Mouse (Mus musculus): ENCODE results near the gene Tdrd7. TPM values are rescaled to one million over a fixed set of nuclear protein-coding genes. Genes with fewer than 3 reads are reported as not detected.

Gene Tdrd7
- polyA plus RNA-seq, 1 experiment from 2014 or later, result 24.7 TPM

DNA sequence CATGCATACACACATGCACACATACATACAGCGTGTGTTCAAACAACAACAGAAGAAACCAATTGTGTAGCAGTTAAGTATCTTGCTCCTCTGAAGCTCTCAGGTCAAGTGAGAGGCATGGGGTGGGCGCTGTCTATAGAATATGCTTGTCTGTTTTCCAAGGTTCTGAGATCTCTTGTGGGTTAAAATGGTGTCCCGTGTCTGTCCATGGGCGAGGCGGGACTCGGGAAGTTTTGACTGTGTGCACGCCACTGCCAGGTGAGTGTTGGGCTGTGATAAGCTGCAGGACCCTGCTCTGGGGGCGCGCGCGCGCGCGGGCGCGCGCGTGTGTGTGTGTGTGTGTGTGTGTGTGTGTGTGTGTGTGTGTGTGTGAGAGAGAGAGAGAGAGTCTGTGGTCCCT is 13.3 kb upstream of the Tdrd7 start:
- H3K4me1 ChIP-seq (ENCODE audit: control insufficient read depth, insufficient read depth, low read length), result no peaks in the 10 kb centered on the region
- H3K27ac ChIP-seq (replicated peaks; ENCODE audit: low read depth, low read length), result no peak overlapping the region
- no peak overlapping the region for H3K4me3 ChIP-seq (replicated peaks; ENCODE audit: low read depth, low read length)
- no peak overlapping the region for H3K4me2 ChIP-seq (ENCODE audit: low read length)
- H3K27me3 ChIP-seq (ENCODE audit: control insufficient read depth, insufficient read depth, low read length), result no peaks in the 10 kb centered on the region
- WGBS, result 98% methylated on average over 18 of the region's 18 CpGs
- no peaks in the 10 kb centered on the region for H3K36me3 ChIP-seq (ENCODE audit: control insufficient read depth, insufficient read depth, low read length)
- H3K9me3 ChIP-seq (ENCODE audit: control insufficient read depth, low read length), result no peaks in the 10 kb centered on the region
- H3K9ac ChIP-seq (replicated peaks; ENCODE audit: low read length), result no peak overlapping the region
- ATAC-seq (ENCODE audit: low FRiP score, low TSS enrichment) (no peak), DNase-seq (no peak)

DNA sequence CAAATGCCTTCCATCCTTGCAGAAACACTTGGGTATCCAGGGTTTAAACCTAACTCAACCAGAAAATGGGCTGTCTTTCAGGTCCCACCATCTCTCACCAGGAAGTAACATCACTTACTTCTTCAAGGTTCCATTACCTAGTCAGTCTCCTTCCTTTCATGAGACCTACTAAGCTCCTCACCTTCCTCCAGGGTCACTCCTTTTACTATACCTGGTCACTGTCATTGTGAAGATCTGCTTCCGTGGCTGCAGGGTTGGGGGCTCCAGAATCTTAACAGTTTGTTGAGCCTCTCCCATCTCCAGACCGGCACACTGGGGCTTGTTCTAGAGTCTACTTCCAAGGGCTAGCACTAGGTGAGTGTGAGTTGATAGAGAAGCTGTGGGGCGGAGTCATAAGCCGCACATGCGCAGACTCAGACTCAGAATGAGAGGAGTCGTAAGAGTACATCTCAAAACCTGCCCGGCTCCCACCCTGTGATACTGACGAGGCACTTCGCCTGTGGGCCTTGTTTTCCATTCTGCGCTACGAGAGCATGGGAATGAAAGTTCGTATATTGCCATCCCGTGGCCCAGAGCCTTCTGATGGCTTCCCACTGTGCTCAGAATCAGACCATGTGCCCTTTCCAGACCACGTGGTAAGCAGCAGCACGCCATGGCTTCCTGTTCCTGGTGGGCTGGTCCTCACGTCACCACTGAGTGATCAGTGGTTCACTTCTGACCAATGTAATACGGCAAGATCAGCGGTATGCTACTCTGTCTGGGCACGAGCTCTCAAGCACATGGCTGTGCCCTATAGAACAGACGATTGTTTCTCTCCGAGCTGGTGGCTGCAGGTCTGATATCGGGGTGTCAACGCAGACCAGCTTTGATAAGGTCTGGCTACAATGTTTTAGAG is 11.9 kb upstream of the Tdrd7 start:
- H3K4me2 ChIP-seq (ENCODE audit: low read length), result no peak overlapping the region
- H3K4me3 ChIP-seq (replicated peaks; ENCODE audit: low read depth, low read length), result no peak overlapping the region
- 91% methylated on average over 23 of the region's 23 CpGs for WGBS
- H3K27me3 ChIP-seq (ENCODE audit: control insufficient read depth, insufficient read depth, low read length), result no peaks in the 10 kb centered on the region
- H3K27ac ChIP-seq (replicated peaks; ENCODE audit: low read depth, low read length), result no peak overlapping the region
- no peaks in the 10 kb centered on the region for H3K36me3 ChIP-seq (ENCODE audit: control insufficient read depth, insufficient read depth, low read length)
- H3K9me3 ChIP-seq (ENCODE audit: control insufficient read depth, low read length), result no peaks in the 10 kb centered on the region
- ATAC-seq (ENCODE audit: low FRiP score, low TSS enrichment), result no peak
- DNase-seq, result no peak
- no peaks in the 10 kb centered on the region for H3K4me1 ChIP-seq (ENCODE audit: control insufficient read depth, insufficient read depth, low read length)
- no peak overlapping the region for H3K9ac ChIP-seq (replicated peaks; ENCODE audit: low read length)

DNA sequence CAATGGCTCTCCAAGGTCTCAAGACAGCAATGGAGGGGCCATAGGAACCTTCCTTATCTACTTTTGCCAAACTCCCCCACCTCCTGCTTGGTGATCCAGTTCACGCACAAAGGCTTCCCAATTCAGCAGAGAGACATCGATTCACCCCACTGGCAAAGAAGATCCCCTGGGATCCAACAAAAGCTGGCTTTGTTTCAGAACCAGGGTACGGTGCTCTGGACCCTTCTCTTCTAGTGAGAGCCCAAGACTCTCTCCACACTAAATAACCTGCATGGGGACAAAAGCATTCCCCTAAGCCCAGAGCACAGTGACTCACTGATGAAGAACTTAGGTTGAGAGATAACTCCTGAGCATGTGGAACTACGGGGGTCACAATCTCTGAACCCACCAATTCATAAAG is 9.9 kb upstream of the Tdrd7 start:
- ATAC-seq (ENCODE audit: low FRiP score, low TSS enrichment), result no peak
- 85% methylated on average over 4 of the region's 4 CpGs for WGBS
- Histone ChIP-seq H3K27ac (replicated peaks; ENCODE audit: low read depth, low read length) (no peak overlapping the region), H3K9ac (replicated peaks; ENCODE audit: low read length) (no peak overlapping the region), H3K36me3 (ENCODE audit: control insufficient read depth, insufficient read depth, low read length) (no peaks in the 10 kb centered on the region), H3K27me3 (ENCODE audit: control insufficient read depth, insufficient read depth, low read length) (no peaks in the 10 kb centered on the region), H3K4me1 (ENCODE audit: control insufficient read depth, insufficient read depth, low read length) (no peaks in the 10 kb centered on the region), H3K4me2 (ENCODE audit: low read length) (no peak overlapping the region), H3K9me3 (ENCODE audit: control insufficient read depth, low read length) (no peaks in the 10 kb centered on the region), H3K4me3 (replicated peaks; ENCODE audit: low read depth, low read length) (no peak overlapping the region)
- DNase-seq, result no peak

DNA sequence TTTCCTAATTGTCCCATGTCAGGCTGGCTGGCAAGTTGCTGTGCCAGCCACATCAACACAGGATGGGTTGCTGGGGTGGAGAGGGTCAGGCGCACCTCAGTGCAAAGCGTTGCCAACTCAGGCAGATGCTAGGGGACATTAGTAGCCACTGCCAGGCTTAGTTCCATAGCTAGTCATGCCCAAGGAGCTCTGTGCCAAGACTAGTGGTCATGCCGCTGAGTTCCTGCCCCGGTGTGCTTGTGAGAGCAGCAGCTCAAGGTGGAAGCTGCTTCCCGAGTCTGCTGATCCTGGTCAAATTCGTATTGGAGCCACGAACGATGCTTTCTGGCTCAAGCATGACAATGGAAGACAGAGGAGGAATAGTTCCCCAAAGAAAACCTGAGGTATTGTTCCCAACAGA is 9.0 kb upstream of the Tdrd7 start:
- WGBS, result 92% methylated on average over 8 of the region's 8 CpGs
- Histone ChIP-seq H3K27me3 (ENCODE audit: control insufficient read depth, insufficient read depth, low read length) (no peaks in the 10 kb centered on the region), H3K4me1 (ENCODE audit: control insufficient read depth, insufficient read depth, low read length) (no peaks in the 10 kb centered on the region), H3K4me2 (ENCODE audit: low read length) (no peak overlapping the region), H3K4me3 (replicated peaks; ENCODE audit: low read depth, low read length) (no peak overlapping the region), H3K9ac (replicated peaks; ENCODE audit: low read length) (no peak overlapping the region), H3K9me3 (ENCODE audit: control insufficient read depth, low read length) (no peaks in the 10 kb centered on the region), H3K27ac (replicated peaks; ENCODE audit: low read depth, low read length) (no peak overlapping the region), H3K36me3 (ENCODE audit: control insufficient read depth, insufficient read depth, low read length) (no peaks in the 10 kb centered on the region)
- ATAC-seq (ENCODE audit: low FRiP score, low TSS enrichment), result no peak
- no peak for DNase-seq

DNA sequence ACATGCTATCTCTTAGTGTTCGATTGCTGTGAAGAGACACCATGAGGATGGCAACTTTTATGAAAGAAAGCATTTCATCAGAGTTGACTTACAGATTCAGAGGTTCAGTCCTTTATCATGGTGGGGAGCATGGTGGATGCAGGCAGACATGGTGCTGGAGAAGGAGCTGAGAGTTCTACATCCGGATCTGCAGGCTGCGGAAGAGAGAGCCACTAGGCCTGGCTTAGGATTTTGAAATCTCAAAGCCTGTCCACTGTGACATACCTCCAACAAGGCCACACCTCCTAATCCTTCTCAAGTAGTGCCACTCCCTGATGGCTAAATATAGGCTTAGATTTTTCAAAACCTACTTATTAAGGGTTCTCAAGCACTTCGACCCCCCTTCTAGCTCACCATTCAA is 8.4 kb upstream of the Tdrd7 start:
- Histone ChIP-seq H3K4me2 (ENCODE audit: low read length) (no peak overlapping the region), H3K4me1 (ENCODE audit: control insufficient read depth, insufficient read depth, low read length) (no peaks in the 10 kb centered on the region), H3K27ac (replicated peaks; ENCODE audit: low read depth, low read length) (no peak overlapping the region), H3K9me3 (ENCODE audit: control insufficient read depth, low read length) (no peaks in the 10 kb centered on the region), H3K9ac (replicated peaks; ENCODE audit: low read length) (no peak overlapping the region), H3K36me3 (ENCODE audit: control insufficient read depth, insufficient read depth, low read length) (no peaks in the 10 kb centered on the region), H3K27me3 (ENCODE audit: control insufficient read depth, insufficient read depth, low read length) (no peaks in the 10 kb centered on the region), H3K4me3 (replicated peaks; ENCODE audit: low read depth, low read length) (no peak overlapping the region)
- DNase-seq (no peak), ATAC-seq (ENCODE audit: low FRiP score, low TSS enrichment) (no peak)
- WGBS, result 91% methylated on average over 4 of the region's 4 CpGs

DNA sequence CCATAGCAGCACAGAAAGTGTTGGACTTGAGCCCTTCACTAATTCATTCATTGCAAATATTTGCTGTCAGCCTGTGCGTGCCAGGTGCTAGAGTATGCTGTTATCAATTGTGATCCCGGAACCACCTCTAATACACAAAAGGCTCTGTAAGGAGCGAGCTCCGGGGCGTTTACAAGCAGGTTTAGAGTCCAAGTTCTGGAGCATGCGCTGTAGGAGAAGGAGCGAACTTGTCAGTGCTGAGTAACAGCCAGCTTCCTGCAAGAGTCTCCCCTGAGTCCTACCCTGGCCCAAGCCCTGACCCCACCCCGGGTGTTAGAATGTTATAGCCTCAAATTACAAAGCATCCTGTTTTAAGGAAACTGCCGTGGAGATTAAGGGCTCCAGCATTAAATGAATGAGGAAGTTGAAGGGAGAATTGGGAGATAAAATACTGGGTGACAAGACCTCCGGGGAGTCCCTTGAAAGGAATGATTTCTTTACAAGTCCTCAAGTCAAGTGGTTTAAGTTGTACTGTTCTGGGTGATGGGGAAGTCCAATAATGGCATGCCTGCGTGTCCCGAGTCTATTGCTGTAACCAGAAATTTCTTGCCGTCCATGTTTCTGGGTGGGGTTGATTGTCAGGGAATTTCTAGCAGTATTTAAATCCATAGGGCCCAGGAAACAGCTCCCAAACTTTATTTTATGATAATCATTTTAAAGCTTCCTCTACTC is 758 bp downstream of the Tdrd7 start:
- no peak overlapping the region for H3K4me2 ChIP-seq (ENCODE audit: low read length)
- no peak overlapping the region for H3K4me3 ChIP-seq (replicated peaks; ENCODE audit: low read depth, low read length)
- H3K27me3 ChIP-seq (ENCODE audit: control insufficient read depth, insufficient read depth, low read length), result no peaks in the 10 kb centered on the region
- no peak for ATAC-seq (ENCODE audit: low FRiP score, low TSS enrichment)
- peaks cover 13% of the 10 kb centered on the region; the same call in 1 of the 2 replicates for H3K4me1 ChIP-seq (ENCODE audit: control insufficient read depth, insufficient read depth, low read length)
- DNase-seq, result no peak
- no peaks in the 10 kb centered on the region for H3K9me3 ChIP-seq (ENCODE audit: control insufficient read depth, low read length)
- WGBS, result 36% methylated on average over 13 of the region's 13 CpGs
- H3K27ac ChIP-seq (replicated peaks; ENCODE audit: low read depth, low read length), result no peak overlapping the region
- H3K9ac ChIP-seq (replicated peaks; ENCODE audit: low read length), result no peak overlapping the region
- H3K36me3 ChIP-seq (ENCODE audit: control insufficient read depth, insufficient read depth, low read length), result no peaks in the 10 kb centered on the region

DNA sequence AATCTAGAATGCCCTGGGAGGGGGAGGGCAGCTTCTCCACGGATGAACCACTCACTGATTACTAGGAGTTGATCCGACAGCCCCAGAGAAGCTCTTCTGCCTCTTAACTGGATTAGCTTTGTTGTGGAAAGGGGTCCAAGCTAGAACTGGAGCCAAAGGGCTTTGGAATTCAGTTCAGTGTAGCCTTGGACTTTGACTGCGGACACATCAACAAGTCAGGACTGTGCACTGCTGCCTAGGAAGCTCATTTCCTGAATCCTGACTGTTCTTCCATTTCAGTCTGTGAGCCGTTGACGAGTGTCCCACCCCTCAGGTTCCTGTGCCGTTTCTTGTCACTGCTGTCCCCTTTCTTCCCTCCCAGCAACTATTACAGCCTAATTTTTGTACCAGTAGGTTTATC is 1.6 kb downstream of the Tdrd7 start:
- WGBS, result 8% methylated on average over 6 of the region's 6 CpGs
- no peaks in the 10 kb centered on the region for H3K27me3 ChIP-seq (ENCODE audit: control insufficient read depth, insufficient read depth, low read length)
- peak; percentile 21 for DNase-seq
- no peak for ATAC-seq (ENCODE audit: low FRiP score, low TSS enrichment)
- H3K4me1 ChIP-seq (ENCODE audit: control insufficient read depth, insufficient read depth, low read length), result peaks cover 13% of the 10 kb centered on the region; the same call in 1 of the 2 replicates
- no peak overlapping the region for H3K9ac ChIP-seq (replicated peaks; ENCODE audit: low read length)
- no peaks in the 10 kb centered on the region for H3K36me3 ChIP-seq (ENCODE audit: control insufficient read depth, insufficient read depth, low read length)
- H3K27ac ChIP-seq (replicated peaks; ENCODE audit: low read depth, low read length), result no peak overlapping the region
- H3K4me3 ChIP-seq (replicated peaks; ENCODE audit: low read depth, low read length), result no peak overlapping the region
- no peaks in the 10 kb centered on the region for H3K9me3 ChIP-seq (ENCODE audit: control insufficient read depth, low read length)
- no peak overlapping the region for H3K4me2 ChIP-seq (ENCODE audit: low read length)

DNA sequence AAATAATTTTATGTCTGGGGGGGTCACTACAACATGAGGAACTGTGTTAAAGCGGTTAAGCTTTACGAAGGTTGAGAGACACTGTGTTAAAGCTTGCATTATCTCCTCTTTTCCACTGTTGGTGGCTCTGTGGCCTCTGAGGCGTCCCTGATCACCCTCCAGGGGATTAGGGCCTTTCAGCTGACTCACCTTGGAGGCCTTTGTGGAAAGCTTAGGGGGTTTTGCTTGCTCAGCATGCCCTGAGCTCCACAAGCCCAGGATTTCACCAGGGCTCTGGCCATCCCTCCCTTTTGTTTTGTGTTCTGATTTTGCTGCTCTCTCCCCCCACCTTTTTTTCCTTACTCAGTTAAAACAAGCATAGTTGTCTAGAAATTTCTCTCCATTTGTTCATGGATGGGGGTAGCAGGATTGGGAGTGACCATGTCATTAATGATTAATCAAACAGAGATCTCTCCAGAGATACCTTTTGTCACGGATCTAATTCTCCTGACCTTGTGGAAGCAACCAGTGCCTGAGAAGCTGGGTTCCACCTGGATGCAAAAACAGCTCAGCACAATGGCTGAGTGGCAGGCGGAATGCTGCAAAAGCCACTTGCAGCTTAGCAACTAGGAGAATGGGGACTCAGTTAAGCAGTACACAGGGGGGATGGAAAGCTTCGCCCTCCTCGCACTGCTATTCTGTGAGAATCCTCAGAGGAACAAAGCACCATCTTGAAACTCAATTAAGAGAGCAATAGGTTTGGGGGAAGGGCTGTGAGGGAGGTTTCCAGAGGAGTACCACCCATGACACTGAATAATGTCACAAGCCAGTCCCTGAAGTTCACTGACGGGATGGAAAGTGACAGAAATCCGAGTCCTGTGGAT is 2.6 kb downstream of the Tdrd7 start:
- no peaks in the 10 kb centered on the region for H3K9me3 ChIP-seq (ENCODE audit: control insufficient read depth, low read length)
- H3K4me3 ChIP-seq (replicated peaks; ENCODE audit: low read depth, low read length), result no peak overlapping the region
- no peaks in the 10 kb centered on the region for H3K36me3 ChIP-seq (ENCODE audit: control insufficient read depth, insufficient read depth, low read length)
- H3K9ac ChIP-seq (replicated peaks; ENCODE audit: low read length), result no peak overlapping the region; the same call in 1 of the 2 replicates
- no peaks in the 10 kb centered on the region for H3K27me3 ChIP-seq (ENCODE audit: control insufficient read depth, insufficient read depth, low read length)
- WGBS, result 9% methylated on average over 9 of the region's 9 CpGs
- peak; percentile 71 for DNase-seq
- ATAC-seq (ENCODE audit: low FRiP score, low TSS enrichment), result no peak
- H3K4me1 ChIP-seq (ENCODE audit: control insufficient read depth, insufficient read depth, low read length), result peaks cover 15% of the 10 kb centered on the region; the same call in 1 of the 2 replicates
- H3K27ac ChIP-seq (replicated peaks; ENCODE audit: low read depth, low read length), result 0 out of 2 replicates have a peak overlapping the region, but pooled peaks have one; percentile 26
- no peak overlapping the region for H3K4me2 ChIP-seq (ENCODE audit: low read length)
